Mouse (Mus musculus): ENCODE results near the gene Ttll6. TPM values are rescaled to one million over a fixed set of nuclear protein-coding genes. Genes with fewer than 3 reads are reported as not detected.

Ttll6 gene
- total RNA-seq, 2 experiments from 2014 or later = 0.22 to 0.46 TPM

DNA sequence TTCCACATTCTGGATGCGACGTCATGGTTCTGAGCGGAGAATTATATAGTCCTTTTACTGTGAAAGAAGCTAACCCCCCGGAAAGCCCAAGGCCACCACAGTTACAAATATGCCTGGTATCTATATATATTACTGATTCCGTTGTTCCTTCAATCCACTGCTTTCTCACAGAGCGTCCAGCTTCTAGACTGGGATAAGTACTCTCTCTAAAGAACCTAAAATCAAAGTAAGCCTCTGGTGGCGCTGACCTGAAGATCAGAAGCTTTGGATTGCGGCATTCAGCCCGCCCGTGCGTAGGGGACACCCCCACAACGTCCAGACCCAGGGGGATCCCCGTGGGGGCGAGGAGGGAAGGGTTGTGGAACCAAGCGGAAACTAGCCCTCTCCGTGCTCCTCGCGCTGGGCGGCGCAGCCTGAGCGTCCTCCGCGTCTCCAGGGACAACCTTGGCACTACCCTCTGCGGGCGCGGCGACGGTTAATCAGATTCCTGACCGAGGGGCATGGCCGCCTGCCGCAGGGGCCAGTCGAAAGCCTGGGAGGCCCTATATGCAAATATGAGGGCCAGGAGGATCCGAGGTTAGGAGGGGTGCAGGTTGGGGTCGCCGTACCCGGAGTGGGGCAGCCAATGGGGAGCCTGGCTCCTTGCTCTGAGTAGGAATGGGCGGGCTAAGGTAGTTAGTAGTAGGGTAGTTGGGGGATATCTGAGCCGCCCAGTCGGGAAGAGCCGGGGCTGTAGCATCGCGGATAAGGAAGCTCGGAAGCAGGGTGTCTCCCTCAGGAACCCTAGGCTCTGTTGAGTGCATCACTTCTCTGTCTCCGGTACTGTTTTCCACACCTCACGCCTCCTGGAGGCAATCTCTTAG lies 9.3 kb upstream of the Ttll6 start:
- DNase-seq (ENCODE audit: low spot score in 2 of 2) = no peak
- no peak overlapping the region for H3K27ac ChIP-seq
- peak overlapping the region; percentile 41 for H3K4me3 ChIP-seq
- no peak for TF ChIP-seq CTCF (conservative IDR thresholded peaks at IDR 0.05)

DNA sequence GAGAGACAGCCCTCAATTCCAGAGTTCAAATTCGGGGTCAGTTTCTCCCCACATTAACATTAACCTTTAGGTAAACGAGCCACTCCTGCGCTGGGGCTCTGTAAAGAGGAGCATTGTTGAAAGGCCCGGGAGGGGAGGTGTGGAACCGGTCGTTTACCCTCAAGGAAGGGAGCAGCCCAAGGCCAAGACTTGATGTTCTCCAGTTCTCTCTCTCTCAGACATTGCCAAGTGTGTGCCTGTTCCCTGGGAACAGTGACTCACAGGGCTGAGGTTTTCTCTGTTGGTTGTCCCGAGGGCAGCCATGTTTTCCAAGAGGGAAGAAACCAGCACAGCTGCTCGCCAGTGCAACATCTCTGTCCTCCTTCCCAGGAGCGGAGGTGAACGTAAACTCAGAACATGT lies 3.0 kb upstream of the Ttll6 start:
- H3K4me3 ChIP-seq = no peak overlapping the region
- DNase-seq (ENCODE audit: low spot score in 2 of 2) = no peak
- TF ChIP-seq CTCF (conservative IDR thresholded peaks at IDR 0.05) = no peak
- no peak overlapping the region for H3K27ac ChIP-seq

DNA sequence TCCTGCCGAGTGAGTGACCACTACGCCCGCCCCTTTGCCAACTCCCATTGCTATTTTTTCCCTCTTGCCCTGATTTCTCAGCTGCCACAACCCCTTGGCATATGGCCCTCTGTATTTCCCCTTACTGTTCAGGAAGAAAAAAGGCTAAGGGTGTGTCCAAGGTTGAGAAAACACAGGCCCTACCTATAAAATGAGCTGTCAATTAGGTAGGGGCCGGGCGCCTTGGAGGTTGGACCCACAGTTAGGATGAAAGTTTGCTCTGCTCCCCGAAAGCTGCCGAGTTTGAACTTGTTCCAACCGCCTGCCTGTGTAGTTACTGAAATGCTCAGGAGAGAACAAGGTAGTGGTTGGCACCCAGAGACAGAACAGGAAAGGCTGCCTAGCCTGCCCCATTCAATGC lies 2.3 kb downstream of the Ttll6 start:
- no peak for DNase-seq (ENCODE audit: low spot score in 2 of 2)
- no peak for TF ChIP-seq CTCF (conservative IDR thresholded peaks at IDR 0.05)
- Histone ChIP-seq H3K4me3 (no peak overlapping the region), H3K27ac (no peak overlapping the region)

DNA sequence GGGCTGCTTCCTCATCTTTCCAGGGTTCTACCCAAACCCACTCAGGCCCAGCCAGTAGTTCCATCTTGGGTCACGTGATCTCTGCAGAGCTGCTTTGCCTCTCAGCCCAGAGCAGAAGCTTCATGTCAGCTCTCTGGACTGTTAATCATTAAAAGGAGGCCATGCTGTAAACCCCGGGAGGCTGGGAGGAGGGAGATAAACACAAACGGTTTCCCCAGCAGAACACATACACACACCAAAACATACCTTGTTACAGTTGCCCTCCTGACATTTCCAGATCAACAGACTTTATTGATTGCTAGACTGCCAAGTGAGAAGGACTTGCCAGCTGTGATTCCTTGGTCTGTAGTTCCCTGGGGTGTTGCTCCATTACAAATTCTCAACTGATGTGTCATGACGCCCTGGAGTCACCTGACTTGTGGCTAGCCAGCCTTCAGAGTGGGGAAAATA lies 7.2 kb downstream of the Ttll6 start:
- TF ChIP-seq CTCF (conservative IDR thresholded peaks at IDR 0.05) = no peak
- Histone ChIP-seq H3K27ac (no peak overlapping the region), H3K4me3 (no peak overlapping the region)
- no peak for DNase-seq (ENCODE audit: low spot score in 2 of 2)

DNA sequence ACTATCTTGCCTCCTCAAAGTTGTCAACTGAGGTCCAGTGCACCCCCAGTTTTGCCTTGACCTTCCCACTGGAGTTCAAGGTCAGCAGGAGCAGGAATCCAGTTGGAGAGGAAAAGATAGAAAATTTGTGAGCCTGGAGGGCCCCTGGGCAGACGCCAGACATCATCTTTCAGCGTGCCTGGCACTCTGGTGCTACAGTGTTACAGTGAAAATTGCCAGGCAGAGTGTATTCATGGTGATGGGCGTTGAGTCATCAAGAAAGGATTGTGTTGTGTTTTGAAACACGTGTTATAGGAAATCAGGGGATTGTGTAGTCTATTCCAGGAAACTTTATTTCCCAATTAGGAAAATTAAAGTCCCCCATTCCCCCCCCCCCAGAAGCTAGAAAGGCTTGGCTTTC lies 10.2 kb downstream of the Ttll6 start:
- no peak for TF ChIP-seq CTCF (conservative IDR thresholded peaks at IDR 0.05)
- DNase-seq (ENCODE audit: low spot score in 2 of 2) = no peak

DNA sequence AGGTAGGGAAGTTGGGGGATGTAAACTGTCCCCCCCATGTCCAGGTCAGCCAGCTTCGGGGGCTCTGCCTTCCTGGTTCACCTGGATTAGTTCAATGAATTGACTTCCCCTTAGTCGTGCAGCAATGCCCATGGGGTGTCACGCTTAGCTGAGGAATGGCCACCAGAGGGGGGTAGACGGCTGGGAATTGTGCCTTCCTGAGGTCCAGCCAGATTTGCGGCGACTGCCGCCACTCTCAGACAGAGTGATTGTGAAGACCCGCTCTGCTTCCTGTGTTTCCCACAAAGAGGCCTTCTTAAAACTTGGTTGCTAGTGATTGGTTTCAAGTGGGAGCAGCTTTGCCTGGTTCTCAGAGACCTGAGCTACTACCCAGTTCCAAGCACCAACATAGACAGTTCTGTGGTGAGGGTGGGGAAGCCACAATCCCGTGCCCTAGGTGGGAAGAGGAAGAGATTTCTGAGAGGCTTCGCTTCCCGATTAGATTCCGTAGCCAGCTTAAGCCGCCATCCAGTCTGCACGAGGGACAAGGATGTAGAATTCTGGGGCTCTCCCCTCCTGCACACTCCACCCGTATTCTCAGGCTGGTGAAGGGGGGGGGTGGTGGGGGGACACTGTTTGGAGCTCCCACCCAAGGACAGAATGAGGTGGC lies 12.2 kb downstream of the Ttll6 start:
- Histone ChIP-seq H3K27ac (no peak overlapping the region), H3K4me3 (no peak overlapping the region)
- DNase-seq (ENCODE audit: low spot score in 2 of 2) = peak; percentile 55 to 73
- peak; percentile 89 for TF ChIP-seq CTCF (conservative IDR thresholded peaks at IDR 0.05)

More for the DNA sequence above, 10.2 kb downstream of the Ttll6 start:
- H3K27ac ChIP-seq = no peak overlapping the region
- no peak overlapping the region for H3K4me3 ChIP-seq

DNA sequence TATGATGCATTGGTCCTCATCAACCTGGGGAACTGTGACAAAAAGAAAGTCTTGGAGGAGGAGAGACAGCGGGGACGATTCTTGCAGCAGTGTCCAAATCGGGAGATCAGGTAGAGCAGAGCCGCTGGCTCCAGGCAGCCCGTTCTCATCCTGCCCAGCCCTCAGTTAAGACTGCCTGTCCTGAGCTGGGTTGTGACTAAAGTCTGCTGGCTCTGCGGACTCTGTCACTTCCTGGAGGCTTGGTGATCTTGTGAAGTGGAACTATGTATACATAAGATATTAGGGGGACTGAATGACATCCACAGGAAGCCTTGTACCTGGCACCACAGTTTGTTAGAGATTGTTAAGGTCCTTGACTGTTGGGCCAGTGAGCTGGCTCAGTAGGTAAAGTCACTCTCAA lies 13.9 kb downstream of the Ttll6 start:
- TF ChIP-seq CTCF (conservative IDR thresholded peaks at IDR 0.05) = no peak
- DNase-seq (ENCODE audit: low spot score in 2 of 2) = no peak
- H3K27ac ChIP-seq = no peak overlapping the region
- H3K4me3 ChIP-seq = no peak overlapping the region

DNA sequence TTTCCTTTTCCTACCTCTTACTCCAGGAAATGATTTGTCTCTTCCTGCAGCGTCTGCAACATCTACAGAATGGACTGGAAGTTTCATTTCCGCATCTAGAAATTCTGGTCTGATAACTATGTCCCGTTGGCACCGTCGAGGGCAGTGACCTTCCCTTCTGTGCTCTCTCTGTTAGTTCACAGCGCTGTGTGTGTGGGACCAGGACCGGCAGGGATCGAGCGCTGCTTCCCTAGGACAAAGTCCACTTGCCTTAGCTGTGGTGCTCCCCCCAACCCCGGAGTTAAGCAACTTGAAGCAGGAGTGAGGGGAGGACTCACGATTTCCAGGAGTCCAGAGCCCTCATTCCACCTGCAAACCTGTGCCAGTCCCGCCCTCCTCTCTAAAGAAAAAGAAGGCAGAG lies 31.2 kb downstream of the Ttll6 start:
- TF ChIP-seq CTCF (conservative IDR thresholded peaks at IDR 0.05) = no peak
- Histone ChIP-seq H3K4me3 (no peak overlapping the region), H3K27ac (no peak overlapping the region)
- no peak for DNase-seq (ENCODE audit: low spot score in 2 of 2)

DNA sequence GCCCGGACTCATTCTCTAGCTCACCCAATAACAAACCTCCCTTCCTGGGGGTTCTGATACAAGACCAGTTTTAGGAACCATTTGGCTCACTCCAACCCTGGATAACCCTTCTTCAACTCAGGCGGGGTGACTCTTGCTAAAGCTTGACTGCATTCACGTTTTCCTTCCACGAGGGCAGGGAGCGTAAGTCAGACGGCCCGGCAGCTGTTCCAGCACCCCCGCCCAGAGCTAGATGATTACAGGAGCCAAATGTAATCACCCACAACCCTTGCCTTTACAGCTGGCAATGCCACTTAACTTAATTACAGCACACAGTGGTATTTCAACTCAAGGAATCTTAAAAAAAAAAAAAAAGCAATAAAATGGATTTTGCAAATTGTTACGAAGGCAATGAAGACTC lies 34.5 kb downstream of the Ttll6 start:
- Histone ChIP-seq H3K27ac (no peak overlapping the region), H3K4me3 (no peak overlapping the region)
- no peak for TF ChIP-seq CTCF (conservative IDR thresholded peaks at IDR 0.05)
- DNase-seq (ENCODE audit: low spot score in 2 of 2) = no peak

DNA sequence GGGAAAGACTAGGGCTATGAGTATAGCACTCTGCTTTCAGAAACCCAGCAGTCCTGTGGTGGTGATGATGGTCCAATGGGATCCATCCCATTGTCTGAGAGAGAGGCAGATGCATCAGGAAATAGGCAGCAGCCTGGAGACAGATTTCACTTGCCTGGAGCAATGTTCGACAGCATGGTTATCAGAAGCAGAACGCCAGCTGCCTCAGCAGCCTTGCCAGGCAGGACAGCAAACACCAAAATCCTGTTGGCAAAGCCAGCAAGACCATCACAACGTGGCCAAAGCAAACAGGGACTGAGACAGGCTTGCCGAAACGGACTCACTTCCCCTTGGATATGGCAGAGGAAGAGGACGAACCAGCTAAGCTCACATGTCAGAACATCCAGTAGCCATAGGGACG lies 35.4 kb downstream of the Ttll6 start:
- no peak overlapping the region for H3K27ac ChIP-seq
- DNase-seq (ENCODE audit: low spot score in 2 of 2) = no peak
- TF ChIP-seq CTCF (conservative IDR thresholded peaks at IDR 0.05) = no peak
- no peak overlapping the region for H3K4me3 ChIP-seq

DNA sequence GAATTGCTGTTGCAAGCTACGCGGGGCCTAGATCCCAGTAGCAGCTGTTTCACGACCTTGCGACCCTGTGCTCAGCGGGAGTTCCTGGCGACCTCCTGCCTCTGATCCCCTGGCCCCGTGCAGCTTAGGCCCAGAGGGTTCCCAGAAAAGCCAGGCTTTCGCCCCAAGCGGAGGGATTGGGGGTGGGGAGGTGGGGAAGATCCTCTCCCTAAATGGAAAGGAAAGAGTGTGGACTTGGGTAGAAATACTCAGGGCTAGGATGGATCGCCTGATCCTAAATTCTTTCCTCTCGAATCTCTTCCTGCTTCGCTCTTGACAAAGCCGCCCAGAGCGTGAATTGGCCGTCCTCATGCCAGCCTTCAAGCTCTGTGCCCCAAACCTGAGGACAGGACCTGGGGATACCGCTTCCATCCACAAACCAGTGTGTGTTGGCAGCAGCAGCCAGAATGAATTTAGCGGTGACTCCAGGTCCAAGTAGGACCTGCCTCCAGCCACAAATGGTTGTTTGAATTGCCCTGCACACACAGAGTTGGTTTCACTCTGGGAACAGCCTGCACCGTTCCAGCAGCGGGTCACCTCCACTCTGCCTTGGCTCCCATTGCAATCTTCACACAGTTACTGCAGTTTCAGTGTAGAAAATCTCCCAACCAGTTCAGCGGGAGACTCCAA lies 37.3 kb downstream of the Ttll6 start:
- no peak for DNase-seq (ENCODE audit: low spot score in 2 of 2)
- Histone ChIP-seq H3K27ac (no peak overlapping the region), H3K4me3 (no peak overlapping the region)
- TF ChIP-seq CTCF (conservative IDR thresholded peaks at IDR 0.05) = no peak

DNA sequence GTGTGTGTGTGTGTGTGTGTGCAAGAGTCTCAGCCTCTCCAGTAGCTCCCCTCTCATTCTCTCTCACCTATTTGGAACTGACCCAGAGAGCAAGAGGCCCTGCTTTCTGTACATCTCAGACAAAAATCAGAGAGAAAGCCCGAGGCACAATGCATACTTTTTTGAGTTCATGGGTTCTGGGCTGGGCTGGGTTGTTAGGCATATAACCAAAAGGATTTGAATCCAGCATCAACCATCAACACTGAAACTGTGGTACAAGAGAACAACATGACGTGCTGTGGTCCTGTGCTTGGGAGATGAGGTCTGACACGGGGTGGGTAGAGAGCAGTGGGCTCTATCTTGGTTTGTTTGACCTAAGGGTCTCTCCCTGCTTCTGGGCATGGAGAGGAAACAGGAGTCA lies 38.0 kb downstream of the Ttll6 start:
- no peak for DNase-seq (ENCODE audit: low spot score in 2 of 2)
- TF ChIP-seq CTCF (conservative IDR thresholded peaks at IDR 0.05) = no peak

DNA sequence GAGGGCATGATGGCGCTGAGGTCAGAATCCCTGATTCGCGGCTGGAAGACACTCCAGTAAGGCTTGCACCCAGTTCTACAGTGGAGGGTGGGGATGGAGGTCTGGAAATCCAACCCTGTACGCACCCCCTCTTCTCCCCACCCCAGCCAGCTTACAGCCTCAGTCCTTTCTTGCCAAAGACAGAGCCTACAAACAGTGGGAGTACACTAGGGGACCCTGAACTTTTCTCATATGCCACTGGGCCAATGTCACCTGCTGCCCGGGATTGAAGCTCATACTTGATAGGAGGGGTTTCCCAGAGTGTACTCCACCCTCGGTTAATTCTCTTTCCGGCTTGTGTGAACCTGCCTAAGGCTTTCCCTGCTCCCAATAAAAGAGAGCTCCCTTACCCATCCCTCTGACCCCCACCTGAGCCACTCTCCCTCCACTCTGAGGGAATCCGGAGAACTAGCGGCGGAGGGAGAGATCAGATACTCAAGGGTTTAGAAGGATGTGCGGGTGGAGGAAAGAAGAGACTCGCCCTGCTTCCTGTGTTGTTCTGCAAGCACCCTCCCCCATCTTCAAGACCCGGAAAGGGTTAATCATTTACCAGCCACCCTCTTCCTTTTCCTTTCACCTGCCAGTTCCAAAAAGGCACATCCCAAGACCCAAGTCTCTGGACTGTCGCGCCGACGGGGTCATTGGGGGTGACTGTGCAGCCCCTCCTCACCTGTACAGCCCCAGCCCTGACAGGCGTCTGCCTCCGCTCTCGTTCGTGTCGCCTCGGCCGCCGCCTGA lies 39.1 kb downstream of the Ttll6 start:
- Histone ChIP-seq H3K27ac (no peak overlapping the region), H3K4me3 (no peak overlapping the region)
- no peak for TF ChIP-seq CTCF (conservative IDR thresholded peaks at IDR 0.05)
- no peak for DNase-seq (ENCODE audit: low spot score in 2 of 2)

More for the DNA sequence above, 38.0 kb downstream of the Ttll6 start:
- Histone ChIP-seq H3K27ac (no peak overlapping the region), H3K4me3 (no peak overlapping the region)
